Mouse (Mus musculus) thymus, adult 2 months (tissue): ENCODE results near the gene Gm20388.

Experiments
- CTCF ChIP-seq: fragments of 200-500 bp; IDR thresholded peaks from 2 replicates; pipeline ENCODE4 v1.5.1; 2012; ENCODE audit warnings: mild to moderate bottlenecking, control low read depth, low read length, moderate library complexity, borderline replicate concordance; ENCODE audit not compliant: control insufficient read depth, poor library complexity, insufficient read depth; ENCODE audit errors: extremely low read depth
- POLR2A ChIP-seq: fragments of 200-500 bp; IDR thresholded peaks from 2 replicates; pipeline ENCODE4 v1.6.1; 2012; ENCODE audit warnings: mild to moderate bottlenecking, low read length, control low read depth, moderate library complexity; ENCODE audit not compliant: control insufficient read depth, poor library complexity, insufficient read depth; ENCODE audit errors: extremely low read depth

- TF ChIP-seq CTCF (no peak), POLR2A (no peak)
Observed at GRCm38 (mm10) chr8:123873364-123873763, 3962.7 kb downstream of the Gm20388 start.
